Mouse (Mus musculus): ENCODE measurements around the gene Scgb1b27.
"Not testable (repeated sequence)": the region's sequence is repeated elsewhere in the genome, so short reads cannot be mapped to it uniquely, and the experiment has no call there.

The Scgb1b27 gene

DNA sequence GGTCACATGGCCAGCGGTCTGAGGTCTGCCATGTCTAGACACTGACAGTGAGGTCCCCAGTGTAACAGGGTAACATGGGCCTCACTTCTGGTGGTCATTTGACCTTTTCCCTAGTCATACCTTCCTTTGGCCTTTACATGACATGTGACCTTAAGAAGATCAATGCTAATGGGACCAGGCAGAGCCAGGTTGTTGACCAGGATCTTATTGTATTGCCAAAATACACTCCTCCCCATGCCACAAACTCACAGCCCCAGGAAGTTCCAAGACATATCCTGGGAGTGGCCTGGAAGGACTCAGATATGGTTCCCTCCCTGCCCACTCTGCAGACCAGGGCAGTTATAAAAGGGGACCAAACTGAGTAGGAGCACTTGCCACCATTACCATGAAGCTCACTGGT is at the start of gene Scgb1b27:
Gene Scgb1b27, plus strand, starts transcription at position 301 of the 400 bp plus-strand sequence.
- DNase-seq (ENCODE audit: extremely low spot score), result not testable (repeated sequence)

DNA sequence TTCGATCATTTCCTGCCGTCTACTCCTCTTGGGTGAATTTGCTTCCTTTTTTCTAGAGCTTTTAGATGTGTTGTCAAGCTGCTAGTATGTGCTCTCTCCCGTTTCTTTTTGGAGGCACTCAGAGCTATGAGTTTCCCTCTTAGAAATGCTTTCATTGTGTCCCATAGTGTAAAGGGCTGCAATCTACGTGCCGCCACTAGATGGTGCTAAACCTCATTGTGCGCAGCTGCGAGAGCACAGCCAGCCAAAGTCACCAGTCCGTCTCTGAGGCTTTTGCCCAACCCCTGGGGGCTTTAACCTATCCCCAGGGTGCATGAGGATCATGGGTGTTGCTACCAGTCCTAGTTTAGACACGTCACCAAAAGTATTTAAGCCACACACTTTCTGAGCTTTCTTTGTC is 39.0 kb upstream of the Scgb1b27 start:
- not testable (repeated sequence) for DNase-seq (ENCODE audit: extremely low spot score)

DNA sequence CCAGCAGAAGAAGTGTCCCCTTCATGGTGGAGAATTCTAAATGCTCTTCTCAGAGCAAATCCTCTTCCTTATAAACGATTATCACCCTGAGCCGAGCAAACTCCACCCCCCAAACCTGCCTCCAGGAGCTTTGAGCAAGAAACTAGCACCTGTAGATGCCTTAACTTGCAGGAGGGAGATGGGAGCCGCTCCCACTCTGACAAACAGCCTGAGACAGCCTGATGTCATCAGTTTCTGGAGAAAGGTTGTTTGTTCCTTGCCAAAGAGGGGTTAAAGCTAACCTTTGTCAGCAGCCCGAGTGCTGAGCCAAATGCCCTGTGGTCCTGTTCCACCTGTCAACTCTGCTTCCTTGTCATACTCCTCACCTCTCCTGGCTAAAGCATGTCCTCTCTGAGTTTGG is 7.4 kb upstream of the Scgb1b27 start, which contains the start of gene Scgb2b27:
Gene Scgb2b27, minus strand, starts transcription at position 101 of the 400 bp plus-strand sequence.
- DNase-seq (ENCODE audit: extremely low spot score), result no peak

DNA sequence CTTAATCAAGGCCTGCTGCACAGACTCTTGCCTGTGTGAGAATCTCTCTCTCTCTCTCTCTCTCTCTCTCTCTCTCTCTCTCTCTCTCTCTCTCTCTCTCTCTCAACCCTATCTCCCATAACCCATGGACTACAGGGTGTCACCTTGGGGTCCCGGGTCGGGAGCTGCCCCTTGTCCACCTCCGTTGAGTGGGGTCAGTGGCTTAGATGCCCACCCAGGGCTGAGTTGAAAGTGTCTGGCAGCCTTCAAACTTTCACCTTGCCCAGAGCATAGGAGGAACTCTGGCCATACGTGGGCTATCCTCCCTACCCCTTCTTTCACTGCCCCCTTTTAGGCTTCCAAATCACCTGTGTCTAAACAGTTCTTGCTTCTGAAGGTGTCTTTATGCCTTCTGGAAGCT is 4.4 kb downstream of the Scgb1b27 start:
- no peak for DNase-seq (ENCODE audit: extremely low spot score)

DNA sequence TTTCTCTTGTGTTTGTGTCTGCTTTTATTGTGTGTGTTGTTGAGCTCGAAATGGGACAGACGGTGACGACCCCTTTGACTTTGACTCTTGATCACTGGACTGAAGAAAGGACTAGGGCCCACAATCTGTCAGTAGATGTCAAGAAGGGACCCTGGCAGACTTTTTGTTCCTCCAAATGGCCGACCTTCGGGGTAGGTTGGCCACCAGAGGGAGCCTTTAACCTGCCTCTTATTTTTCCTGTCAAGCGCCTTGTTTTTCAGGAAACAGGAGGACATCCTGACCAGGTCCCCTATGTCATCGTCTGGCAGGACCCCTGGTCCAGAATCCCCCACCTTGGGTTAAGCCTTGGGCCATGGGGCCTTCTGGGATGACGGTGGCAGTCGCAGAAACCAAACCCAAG is 5.9 kb downstream of the Scgb1b27 start:
- not testable (repeated sequence) for DNase-seq (ENCODE audit: extremely low spot score)

DNA sequence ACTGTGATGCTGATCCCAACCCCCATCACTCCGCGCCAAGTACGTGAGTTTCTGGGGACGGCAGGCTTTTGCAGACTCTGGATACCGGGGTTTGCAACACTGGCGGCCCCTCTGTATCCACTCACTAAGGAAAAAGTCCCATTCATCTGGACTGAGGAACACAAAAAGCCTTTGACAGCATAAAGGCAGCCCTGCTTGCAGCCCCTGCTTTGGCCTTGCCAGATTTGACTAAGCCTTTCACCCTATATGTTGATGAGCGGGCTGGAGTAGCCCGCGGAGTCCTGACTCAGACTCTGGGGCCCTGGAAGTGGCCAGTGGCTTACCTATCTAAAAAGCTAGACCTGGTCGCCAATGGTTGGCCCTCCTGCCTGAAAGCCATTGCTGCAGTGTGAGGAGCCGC is 8.7 kb downstream of the Scgb1b27 start:
- no peak for DNase-seq (ENCODE audit: extremely low spot score)

DNA sequence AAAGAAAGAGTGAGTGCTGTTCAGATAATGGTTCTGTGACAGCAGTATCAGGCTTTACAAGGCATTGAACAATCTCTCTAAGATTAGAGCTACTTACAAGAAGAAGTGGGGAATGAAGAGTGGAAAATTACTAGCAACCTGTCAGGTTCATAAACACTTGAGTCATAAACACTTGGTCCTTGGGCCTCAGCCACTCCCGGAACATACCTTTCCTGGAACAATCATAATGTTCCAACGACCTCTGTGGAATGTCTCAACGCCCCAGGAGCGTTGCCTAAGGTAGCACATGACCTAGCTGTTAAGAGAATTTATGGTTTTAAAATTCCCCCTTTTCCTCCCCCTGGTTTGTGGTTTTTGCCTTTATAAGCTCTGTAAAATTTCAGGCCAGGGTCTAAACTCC is 13.3 kb downstream of the Scgb1b27 start:
- DNase-seq (ENCODE audit: extremely low spot score), result not testable (repeated sequence)

DNA sequence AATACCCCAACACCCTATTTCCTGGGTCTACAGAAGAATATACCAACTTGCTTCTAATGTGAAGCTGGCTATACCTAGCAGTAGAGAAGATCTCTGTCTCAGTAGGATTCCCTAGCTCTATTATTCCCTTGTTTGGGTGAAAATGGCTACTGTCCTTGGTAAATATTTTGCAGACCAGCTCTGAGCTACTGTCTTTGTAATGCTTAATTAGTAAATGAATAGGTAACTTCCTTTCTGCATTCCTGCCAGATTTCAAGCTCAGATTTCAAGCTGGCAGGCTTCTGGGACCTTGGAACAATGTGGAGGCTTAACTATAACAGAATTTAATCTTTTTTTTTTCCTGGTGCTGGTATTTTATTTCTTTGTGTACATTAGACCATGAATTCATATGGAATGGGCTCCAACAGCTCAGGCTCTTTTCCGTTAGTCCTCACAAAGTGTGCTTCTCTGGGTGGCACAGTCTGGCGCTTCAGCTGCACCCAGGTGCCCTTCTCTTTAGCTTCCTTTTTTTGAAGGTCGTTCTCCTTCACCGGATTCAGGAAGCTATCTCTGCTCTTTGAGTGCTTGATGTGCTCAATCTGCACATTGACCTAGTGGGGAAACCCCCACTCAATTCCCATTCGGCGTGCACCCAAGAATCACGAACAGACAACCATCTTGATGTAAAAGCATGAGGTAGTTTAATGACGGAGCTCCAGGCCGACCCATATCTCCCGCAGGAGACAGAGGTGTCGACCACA is 15.0 kb downstream of the Scgb1b27 start:
- not testable (repeated sequence) for DNase-seq (ENCODE audit: extremely low spot score)

DNA sequence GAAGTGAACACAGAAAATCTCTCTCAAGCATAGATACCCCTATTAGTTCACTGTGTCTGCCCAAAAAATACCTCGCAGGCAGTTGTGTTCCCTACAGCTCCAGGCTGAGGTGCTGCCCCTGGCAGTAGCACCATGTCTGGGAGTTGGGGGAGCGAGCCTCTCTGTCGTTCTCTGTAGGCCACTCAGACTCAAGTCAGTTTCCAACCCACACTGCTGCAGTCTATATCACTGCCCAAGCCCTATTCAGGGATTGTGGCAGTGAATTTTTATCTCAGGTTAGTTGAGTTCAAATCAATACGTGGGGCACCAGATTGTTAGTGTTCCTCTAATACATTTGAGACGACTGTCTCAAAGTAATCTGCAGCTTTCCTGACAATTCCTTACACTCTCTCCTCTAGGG is 46.8 kb downstream of the Scgb1b27 start:
- not testable (repeated sequence) for DNase-seq (ENCODE audit: extremely low spot score)

Data from embryo, embryonic 9.5 days (tissue).